In genomic region chr14:121545551-121546331, GRCm38 (mm10) we compare ENCODE assay signal across 30 mouse cellular contexts. TPM values are rescaled to one million over a fixed set of nuclear protein-coding genes. Genes with fewer than 3 reads are reported as not detected.
A peak's percentile ranks its signal among the peaks of the same experiment; 100 is the strongest.
DNase-seq lines count a peak whose midpoint lies in the region; ATAC-seq and TF ChIP-seq lines count a peak whose summit lies in the region.
"Had no signal": no experiment of that assay in that cellular context is flagged by ENCODE, and none has a peak within 500 bp of the region (broad histone marks: within the 10 kb centered on the region; RNA-seq: fewer than 3 reads in every experiment).

No protein-coding gene starts in this region.

- no peak overlapping the region for H3K9ac ChIP-seq in forebrain, embryonic 11.5 days (ENCODE audit: low read length)
- H3K9ac ChIP-seq in forebrain, postnatal 0 days, result no peak overlapping the region
- H3K9ac ChIP-seq: hindbrain, embryonic 12.5 days; intestine, embryonic 15.5 days; liver, embryonic 12.5 days; liver, postnatal 0 days had no signal

- 0 out of 2 replicates have a peak, but pooled peaks cover 2% of the 10 kb centered on the region for H3K4me1 ChIP-seq in forebrain, embryonic 11.5 days (replicated peaks; ENCODE audit: control insufficient read depth, insufficient read depth, low read length)
- no peaks in the 10 kb centered on the region for H3K4me1 ChIP-seq in forebrain, postnatal 0 days (ENCODE audit: insufficient read depth)
- H3K4me1 ChIP-seq: hindbrain, embryonic 12.5 days; liver, embryonic 12.5 days; megakaryocyte, embryonic 14.5 days had no signal

- H3K4me2 ChIP-seq in forebrain, embryonic 11.5 days (ENCODE audit: low read depth, low read length, severe bottlenecking), result no peak overlapping the region
- H3K4me2 ChIP-seq in forebrain, postnatal 0 days (ENCODE audit: low read depth), result no peak overlapping the region
- H3K4me2 ChIP-seq: hindbrain, embryonic 12.5 days; intestine, embryonic 15.5 days; liver, embryonic 12.5 days had no signal

- H3K36me3 ChIP-seq in forebrain, embryonic 11.5 days (ENCODE audit: control insufficient read depth, insufficient read depth, low read length), result no peaks in the 10 kb centered on the region
- peaks cover 46% of the 10 kb centered on the region for H3K36me3 ChIP-seq in forebrain, postnatal 0 days (ENCODE audit: insufficient read depth)
- H3K36me3 ChIP-seq: hindbrain, embryonic 12.5 days; liver, embryonic 12.5 days had no signal

- H3K9me3 ChIP-seq in forebrain, embryonic 11.5 days (ENCODE audit: control insufficient read depth, low read length), result no peaks in the 10 kb centered on the region
- H3K9me3 ChIP-seq in forebrain, postnatal 0 days (ENCODE audit: low read length), result no peaks in the 10 kb centered on the region
- H3K9me3 ChIP-seq: G1E; hindbrain, embryonic 12.5 days; intestine, embryonic 15.5 days; liver, embryonic 12.5 days; megakaryocyte, embryonic 14.5 days had no signal

- H3K4me3 ChIP-seq in forebrain, embryonic 11.5 days (ENCODE audit: low read depth, low read length), result no peak overlapping the region
- no peak overlapping the region for H3K4me3 ChIP-seq in forebrain, postnatal 0 days (ENCODE audit: low read depth, low read length)
- H3K4me3 ChIP-seq: hindbrain, embryonic 12.5 days; intestine, embryonic 15.5 days; liver, embryonic 12.5 days; megakaryocyte, embryonic 14.5 days had no signal

- TF ChIP-seq CTCF in forebrain, postnatal 0 days (IDR thresholded peaks at IDR 0.05; ENCODE audit: low read depth), result no peak

- no peak for ATAC-seq in forebrain, embryonic 11.5 days (replicated peaks; ENCODE audit: low FRiP score)
- ATAC-seq in forebrain, postnatal 0 days, result no peak
- ATAC-seq in activated CD4-positive, CD25-positive, alpha-beta regulatory T cell, adult 4 months, result no peak
- no peak for ATAC-seq in megakaryocyte-erythroid progenitor cell, adult 5-6 weeks (replicated peaks; ENCODE audit: low FRiP score, low TSS enrichment, poor library complexity, severe bottlenecking)
- ATAC-seq: forebrain, embryonic 16.5 days; hindbrain, postnatal 0 days; intestine, embryonic 15.5 days; liver, embryonic 12.5 days had no signal

- no peaks in the 10 kb centered on the region for H3K27me3 ChIP-seq in forebrain, embryonic 11.5 days (ENCODE audit: control insufficient read depth, insufficient read depth, low read length)
- no peaks in the 10 kb centered on the region for H3K27me3 ChIP-seq in forebrain, postnatal 0 days (ENCODE audit: insufficient read depth, low read length)
- H3K27me3 ChIP-seq: hindbrain, embryonic 12.5 days; intestine, embryonic 15.5 days; liver, embryonic 12.5 days; megakaryocyte, embryonic 14.5 days had no signal

- peak; percentile 19 for DNase-seq in forebrain, embryonic 11.5 days (ENCODE audit: low spot score)
- DNase-seq in forebrain, postnatal 0 days, result no peak
- peak; percentile 59 for DNase-seq in T-cell, adult 2 months (ENCODE audit: low spot score)
- peak; percentile 16 for DNase-seq in thymus, postnatal 0 days (ENCODE audit: low spot score)
- DNase-seq in spleen, postnatal 10 days (ENCODE audit: low spot score in 2 of 2), result no peak
- DNase-seq: adrenal gland, adult 2 months; cerebellum, adult 2 months; cerebellum, postnatal 25 days; gastrocnemius, postnatal 10 days; kidney, postnatal 4 days; layer of hippocampus, postnatal 36 days; left cerebral cortex, postnatal 4 days; liver, postnatal 0 days; midbrain, embryonic 14.5 days; right cerebral cortex, adult 18-20 months; spleen, adult 18-20 months had no signal

- no peak overlapping the region for H3K27ac ChIP-seq in forebrain, embryonic 11.5 days (ENCODE audit: low read depth, low read length)
- H3K27ac ChIP-seq in forebrain, postnatal 0 days (ENCODE audit: low read depth, low read length), result no peak overlapping the region
- H3K27ac ChIP-seq: hindbrain, embryonic 12.5 days; hindbrain, postnatal 0 days; intestine, embryonic 15.5 days; kidney, postnatal 0 days; liver, embryonic 12.5 days; stomach, postnatal 0 days had no signal

- whole genome bisulfite sequencing in forebrain, embryonic 11.5 days, result 88% methylated on average over 14 of the region's 14 CpGs
- 89% methylated on average over 14 of the region's 14 CpGs for whole genome bisulfite sequencing in forebrain, postnatal 0 days

RNA-seq across cellular contexts. Expression of gene Slc15a1, which starts 40.7 kb away (rescaled TPM):
- polyA plus RNA-seq in forebrain, embryonic 11.5 days (2014; fragmentation: Nextera tagmentation; extraction: Ambion mirVana), result not detected in 2 replicates
- total RNA-seq in forebrain, postnatal 0 days (2014; rRNA removed), result 0.38 TPM in 1 of 2 replicates, not detected in the other
- polyA plus RNA-seq in forebrain, postnatal 0 days (2015; fragmentation: Nextera tagmentation; extraction: Ambion mirVana), result 0.09 and 0.18 TPM in 2 replicates
- polyA plus RNA-seq in thymus, postnatal 0 days (2015; fragmentation: Nextera tagmentation; extraction: Ambion mirVana), result 3.3 and 3.4 TPM in 2 replicates
- under 1 TPM in 1 of 2 experiments, not detected in 1; 0.34 TPM for polyA plus RNA-seq in activated CD4-positive, CD25-positive, alpha-beta regulatory T cell, adult 4 months (2017; shearing (Covaris generic))
- not detected in 2 replicates for total RNA-seq in megakaryocyte-erythroid progenitor cell, adult 5-6 weeks (2014; fragmentation: Nextera tagmentation)
- total RNA-seq in megakaryocyte-erythroid progenitor cell, adult 5-6 weeks (2017), result 0.28 TPM in 1 of 2 replicates, not detected in the other
- total RNA-seq: gastrocnemius, postnatal 10 days; heart, postnatal 25 days; hindbrain, postnatal 0 days; layer of hippocampus, postnatal 36 days; monocyte, adult 5-6 weeks had no signal
- polyA plus RNA-seq: cerebellum, adult 2 months; embryonic facial prominence, embryonic 11.5 days; forebrain, embryonic 16.5 days; G1E; liver, embryonic 12.5 days; liver, postnatal 0 days; midbrain, embryonic 14.5 days had no signal

Comparison
In these comparisons a context has a peak if more than half of its experiments do, and no peak if none do; other contexts are left out.
1. DNase-seq: peak in forebrain, embryonic 11.5 days (single experiment), T-cell, adult 2 months (single experiment) and thymus, postnatal 0 days (single experiment); none in forebrain, postnatal 0 days (single experiment) and spleen, postnatal 10 days (0 of 2).